Mouse (Mus musculus): ENCODE measurements around the gene Tgfbr3.
A peak's percentile ranks its signal among the peaks of the same experiment; 100 is the strongest.

Tgfbr3 gene

DNA sequence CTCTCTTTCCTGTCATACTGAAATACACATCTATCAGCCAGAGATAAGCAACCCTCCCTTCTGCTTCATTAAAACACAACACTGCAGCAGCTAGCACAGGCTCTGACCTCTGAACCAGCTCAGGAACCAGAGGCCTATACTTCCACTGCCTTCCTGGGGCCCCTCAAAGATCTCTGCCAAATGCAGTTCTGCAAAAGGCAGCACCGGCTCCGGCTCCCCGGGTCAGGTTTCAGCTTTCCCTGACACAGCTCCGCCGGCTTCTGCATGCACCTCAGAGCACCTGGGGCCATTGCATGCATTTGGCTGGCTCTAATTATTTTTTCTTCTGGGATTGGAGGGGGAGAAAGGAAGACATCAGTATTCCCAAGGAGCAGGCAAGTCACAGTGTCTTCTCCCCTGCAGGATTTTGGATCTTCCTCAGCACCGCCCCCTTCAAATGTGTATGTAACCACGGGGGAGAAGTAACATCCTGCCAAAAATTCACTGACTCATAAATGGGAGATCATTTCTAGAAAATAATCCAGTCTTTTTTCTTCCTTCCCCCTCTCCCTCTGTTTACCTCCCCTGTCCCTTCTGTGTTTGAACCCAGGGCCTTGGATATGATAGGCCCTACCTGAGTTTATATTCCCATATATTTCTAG lies 178.4 kb downstream of the Tgfbr3 start:
- peak in 1 of 2 experiments; percentile 45 for DNase-seq (ENCODE audit: low spot score in 2 of 2)

DNA sequence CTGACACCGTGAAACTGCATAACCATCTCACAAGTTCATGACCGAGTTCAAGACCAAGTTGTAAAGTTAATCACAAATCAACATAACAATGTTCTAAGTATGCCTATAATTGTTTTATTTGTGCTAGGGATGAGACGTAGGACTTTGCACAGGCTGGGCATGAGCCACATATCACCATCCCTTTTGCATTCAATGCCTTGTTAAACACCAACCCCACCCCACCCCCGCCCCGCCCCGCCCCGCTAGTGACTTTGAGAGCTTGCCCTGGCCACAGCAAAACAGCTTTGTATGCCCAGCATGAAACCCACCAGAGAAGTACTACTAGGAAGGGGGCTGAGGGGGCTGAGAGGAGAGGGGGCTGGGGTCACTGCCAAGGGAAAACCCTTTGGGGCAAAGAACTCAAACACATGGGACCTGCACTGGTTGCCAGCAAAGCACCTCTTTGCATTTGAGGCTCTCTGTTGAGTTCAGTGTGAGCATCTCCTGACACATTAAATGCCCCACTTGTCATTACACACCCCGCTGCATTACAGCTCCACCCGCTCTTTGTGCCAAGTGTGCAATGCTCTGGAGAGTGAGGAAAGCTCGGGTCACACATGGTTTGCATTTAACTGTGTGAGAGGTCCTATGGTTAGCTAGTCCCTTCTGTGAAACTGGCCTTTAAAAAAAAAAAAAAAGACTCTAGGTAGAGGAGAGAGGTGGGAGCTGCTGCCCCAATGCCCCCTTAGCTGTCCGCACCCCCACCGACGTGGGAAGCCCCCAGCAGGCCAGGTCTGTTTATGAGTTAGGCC lies 179.1 kb downstream of the Tgfbr3 start:
- no peak for DNase-seq (ENCODE audit: low spot score in 2 of 2)

DNA sequence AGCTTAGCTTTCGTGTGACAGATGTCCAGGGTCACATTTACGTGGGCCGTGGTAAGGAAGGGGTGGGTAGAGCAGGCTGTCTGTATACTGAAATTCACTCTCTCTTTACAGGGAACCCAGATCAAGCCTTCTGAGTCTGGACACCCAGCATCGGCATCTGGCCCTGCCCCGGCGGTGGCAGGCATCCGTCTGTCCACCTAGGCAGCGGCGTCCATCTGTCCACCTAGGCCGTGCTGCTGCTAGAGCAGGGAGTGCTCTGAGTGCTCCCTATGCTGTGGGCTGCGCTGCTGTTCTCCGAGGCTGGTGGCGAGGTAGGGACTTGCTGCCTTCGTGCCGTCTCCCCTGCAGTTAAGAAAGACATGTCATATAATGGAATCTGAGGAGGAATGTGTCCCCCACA lies 180.0 kb downstream of the Tgfbr3 start:
- DNase-seq (ENCODE audit: low spot score in 2 of 2) = no peak

DNA sequence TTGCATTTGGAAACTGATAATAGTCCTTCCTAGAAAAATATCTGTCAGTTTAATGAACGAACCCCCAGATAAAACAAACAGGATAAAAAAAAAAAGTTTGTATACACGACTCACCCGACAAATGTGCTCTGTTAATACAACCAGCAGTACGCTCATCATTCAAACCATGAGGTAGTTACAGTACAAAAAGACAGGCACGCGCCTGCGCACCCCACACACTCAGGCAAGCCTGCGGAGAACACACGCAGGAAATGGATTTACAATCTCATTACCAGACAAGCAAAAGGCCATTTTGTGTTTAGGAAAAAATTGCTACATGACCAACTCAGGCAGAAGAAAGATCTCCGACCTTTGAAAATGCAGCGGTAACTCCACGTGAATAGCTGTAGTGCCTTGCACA lies 182.6 kb downstream of the Tgfbr3 start:
- DNase-seq (ENCODE audit: low spot score in 2 of 2) = no peak

DNA sequence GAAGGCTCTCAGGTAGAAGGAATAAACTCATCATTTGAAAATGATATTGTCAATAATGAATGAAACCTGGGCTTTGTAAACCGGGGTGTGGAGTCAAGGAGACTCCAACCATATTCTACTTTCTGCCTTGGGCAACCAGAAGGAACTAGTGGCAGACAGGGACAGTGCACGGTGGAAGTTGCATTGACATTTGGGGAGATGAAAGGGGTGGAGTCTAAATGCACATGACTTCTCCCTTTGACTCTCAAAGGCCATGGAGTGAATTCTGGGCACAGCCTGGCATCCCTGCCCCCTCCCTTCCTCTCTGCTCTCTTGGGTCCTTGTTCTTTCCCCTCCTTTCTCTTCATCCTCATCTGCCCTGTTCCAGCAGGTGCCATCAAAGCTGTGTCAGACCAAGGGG lies 183.3 kb downstream of the Tgfbr3 start:
- DNase-seq (ENCODE audit: low spot score in 2 of 2) = no peak

DNA sequence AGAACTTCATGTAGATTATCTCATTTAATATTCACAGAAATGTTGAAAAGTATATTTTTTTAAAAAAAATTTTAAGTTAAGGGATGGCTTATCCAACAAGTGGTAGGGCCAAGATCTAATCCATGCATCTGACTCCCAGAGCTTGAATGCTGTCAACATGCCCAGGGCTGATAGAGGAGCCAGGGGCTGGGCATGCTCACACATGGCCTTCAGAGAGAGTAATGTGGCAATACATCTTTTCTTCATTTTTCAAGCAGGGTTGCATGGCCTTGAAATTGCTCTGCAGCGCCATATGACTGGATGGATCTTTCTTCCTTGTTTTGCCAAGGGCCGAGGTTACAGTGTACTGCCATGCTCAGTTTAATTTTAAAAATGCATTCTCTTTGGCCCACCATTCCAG lies 185.8 kb downstream of the Tgfbr3 start:
- no peak for DNase-seq (ENCODE audit: low spot score in 2 of 2)

DNA sequence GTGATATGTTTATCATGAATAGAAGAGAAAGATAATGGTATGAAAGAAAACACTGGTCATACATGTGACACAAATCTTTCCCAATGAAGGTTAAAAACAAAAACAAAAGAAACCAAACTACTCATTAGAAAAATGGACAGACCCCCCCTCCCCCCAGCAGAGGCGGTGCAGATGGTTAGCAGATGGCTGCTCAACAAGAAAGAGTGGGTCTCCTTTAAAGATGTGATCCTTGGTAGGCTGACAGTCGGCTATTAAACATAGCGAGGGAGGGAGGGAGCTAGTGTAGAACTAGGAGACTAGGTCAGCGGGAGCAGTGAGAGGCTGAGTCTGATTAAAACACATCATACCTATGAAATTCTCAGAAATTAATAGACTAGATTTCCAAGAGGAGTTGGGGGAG lies 186.5 kb downstream of the Tgfbr3 start:
- no peak for DNase-seq (ENCODE audit: low spot score in 2 of 2)

DNA sequence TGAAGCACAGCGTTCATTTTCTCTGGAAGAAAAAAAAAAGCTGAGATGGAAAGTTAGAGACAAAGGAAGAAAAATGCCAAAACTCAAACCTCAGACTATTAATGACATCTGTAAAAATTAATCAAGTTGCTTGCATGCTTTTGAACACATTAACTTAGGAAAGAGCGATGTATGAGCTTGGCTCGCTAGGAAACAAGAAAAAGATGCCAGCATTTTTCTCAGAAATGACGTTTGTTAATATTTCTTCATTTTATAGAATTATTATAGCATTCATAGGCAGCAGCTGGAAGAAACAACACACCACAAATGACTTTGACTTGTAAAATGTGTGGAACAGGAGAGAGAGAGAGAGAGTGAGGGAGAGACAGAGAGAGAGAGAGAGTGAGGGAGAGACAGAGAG lies 187.7 kb downstream of the Tgfbr3 start:
- no peak for DNase-seq (ENCODE audit: low spot score in 2 of 2)

DNA sequence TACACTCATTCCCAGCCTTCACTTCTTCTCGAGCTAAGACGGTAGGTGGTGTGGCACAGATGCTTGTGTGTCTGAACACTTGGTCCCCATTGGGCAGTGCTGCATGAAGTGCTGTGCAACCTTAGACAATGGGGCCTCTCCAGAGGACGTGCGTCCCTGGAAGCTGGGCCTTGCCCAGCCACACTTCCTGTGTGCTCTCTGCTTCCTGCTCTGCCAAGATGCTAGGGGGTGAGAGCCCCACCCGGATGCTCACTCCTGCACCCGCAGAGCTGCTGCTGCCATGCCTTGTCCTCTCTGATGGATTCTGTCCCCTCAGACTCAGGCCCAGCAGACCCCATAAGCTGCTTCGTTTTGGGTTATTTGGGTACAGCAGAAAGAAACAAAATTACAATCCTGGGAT lies 188.3 kb downstream of the Tgfbr3 start:
- no peak for DNase-seq (ENCODE audit: low spot score in 2 of 2)

DNA sequence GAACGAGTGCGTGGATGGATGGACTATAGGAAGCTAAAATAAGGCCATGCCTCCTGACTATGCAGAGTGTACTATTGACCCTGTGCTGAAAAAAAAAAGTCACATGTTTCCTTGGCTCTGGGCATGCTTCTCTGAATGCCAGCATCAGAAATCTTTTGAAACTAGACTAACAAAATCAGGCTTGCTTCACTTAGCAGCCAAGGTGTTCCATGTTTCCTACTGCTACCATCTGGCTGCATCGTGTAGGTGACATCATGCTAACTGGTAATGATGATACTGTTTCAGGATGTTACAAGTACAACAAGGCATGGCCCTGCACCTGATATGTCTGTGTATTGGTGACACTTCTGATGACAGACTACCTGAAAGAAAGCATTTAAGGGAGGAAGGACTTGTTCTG lies 189.8 kb downstream of the Tgfbr3 start:
- no peak for DNase-seq (ENCODE audit: low spot score in 2 of 2)

DNA sequence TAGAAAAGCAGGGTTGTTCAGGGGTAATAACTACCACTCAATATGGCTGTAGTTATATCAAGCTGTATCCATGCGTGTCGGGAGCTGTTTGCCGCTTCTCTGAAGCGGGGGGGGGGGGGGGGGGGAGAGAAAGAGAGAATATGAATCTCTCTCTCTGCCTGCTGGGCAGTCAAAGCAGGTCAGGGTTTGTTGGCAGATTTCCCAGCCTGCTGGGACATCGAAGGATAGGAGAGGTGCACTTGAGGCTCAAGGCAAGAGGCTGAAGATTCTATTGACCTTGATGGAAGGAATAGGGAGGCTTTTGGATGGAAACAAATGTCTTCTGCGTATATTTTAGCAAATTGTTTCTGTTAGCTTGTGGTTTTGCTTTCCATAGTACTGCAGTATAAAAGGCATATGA lies 190.4 kb downstream of the Tgfbr3 start:
- no peak for DNase-seq (ENCODE audit: low spot score in 2 of 2)

DNA sequence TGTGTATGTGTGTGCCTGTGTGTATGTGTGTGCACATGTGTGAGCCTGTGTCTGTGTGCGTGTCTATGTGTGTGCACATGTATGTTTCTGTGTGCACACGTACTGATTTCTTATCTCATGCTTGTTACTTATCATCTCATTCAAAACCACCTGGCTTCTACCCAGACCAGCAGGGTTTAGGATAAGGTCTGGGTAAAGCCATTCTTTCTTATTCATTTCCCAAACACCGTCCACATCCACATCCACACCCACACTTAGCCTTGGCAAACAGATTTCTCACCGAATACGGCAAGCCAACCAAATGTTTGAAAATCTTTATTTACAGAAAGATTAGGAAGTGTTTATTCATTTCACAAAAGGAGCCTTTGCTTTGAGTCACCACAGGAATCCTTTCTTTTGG lies 191.4 kb downstream of the Tgfbr3 start:
- no peak for DNase-seq (ENCODE audit: low spot score in 2 of 2)

DNA sequence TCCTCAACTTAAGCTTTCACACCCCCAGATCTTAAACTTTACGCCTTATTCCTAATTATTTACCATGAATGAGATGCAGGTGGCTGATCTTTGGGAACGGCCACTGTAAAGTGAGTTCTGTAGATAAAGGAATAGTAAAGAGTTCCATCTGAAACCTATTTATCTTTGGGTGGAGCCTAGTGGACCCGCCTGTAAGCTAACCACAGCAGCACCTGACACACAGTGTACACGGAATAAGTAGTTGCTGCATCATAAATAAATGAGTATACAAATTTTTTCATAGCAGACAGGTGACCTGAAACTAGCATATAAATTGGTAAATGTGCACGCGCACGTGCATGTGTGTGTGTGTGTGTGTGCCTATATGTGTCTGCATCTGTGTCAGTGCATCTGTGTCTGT lies 192.1 kb downstream of the Tgfbr3 start:
- no peak for DNase-seq (ENCODE audit: low spot score in 2 of 2)

DNA sequence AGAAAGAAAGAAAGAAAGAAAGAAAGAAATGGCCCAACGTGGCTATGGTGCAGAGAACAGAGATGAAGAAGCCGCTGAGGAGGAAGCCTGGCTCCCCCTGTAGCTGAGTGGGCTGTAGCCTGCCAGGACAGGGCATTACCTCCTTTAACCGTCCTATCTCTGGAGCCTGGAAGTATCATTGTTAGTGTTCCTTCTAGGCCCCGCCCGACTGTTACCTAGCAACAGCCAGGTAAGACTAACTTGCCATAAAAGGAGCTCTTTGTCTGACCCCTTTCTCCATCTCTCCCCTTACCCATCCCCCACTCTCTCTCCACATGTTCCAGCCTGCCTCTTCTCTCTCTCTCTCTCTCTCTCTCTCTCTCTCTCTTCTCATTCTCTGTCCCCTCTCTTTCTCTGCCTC lies 195.2 kb downstream of the Tgfbr3 start:
- no peak for DNase-seq (ENCODE audit: low spot score in 2 of 2)

DNA sequence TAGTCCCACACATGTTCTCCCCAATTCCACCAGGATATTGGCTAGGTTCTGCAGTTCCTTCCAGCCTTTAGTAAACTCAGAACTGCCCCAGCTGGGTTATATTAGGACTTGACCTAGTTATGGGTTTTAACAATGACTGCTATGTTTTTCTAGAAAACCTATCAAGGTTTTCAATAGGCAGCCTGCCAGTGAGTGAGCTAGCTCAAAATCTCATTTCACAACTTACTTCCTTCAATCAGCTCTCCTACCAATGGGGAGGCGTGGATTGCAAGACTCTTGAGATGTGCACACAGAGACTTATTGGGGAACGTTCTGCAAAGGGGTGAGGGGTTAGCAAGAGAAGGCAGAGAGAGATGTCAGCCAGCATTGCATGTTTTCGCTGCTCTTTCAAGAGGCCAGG lies 196.2 kb downstream of the Tgfbr3 start:
- no peak for DNase-seq (ENCODE audit: low spot score in 2 of 2)

DNA sequence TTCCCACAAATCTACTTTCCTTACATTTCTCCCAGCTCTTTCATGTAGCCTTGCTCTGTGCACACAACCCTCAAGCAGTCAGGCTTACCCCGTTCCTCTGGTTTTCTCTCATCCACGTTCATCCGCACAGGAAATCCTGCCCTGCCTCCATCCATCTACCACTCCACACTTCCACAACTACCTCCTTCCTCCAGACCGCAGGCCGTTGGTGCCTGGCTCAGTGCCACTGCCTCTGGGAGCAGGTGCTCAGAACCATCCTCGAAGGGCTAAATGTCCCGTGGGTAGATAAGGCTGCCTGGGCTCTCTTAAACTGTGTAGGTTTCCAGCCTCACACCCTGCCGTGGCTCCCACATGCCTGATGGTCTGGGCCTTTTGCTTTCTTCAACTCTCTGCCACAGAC lies 197.3 kb downstream of the Tgfbr3 start:
- no peak for DNase-seq (ENCODE audit: low spot score in 2 of 2)

DNA sequence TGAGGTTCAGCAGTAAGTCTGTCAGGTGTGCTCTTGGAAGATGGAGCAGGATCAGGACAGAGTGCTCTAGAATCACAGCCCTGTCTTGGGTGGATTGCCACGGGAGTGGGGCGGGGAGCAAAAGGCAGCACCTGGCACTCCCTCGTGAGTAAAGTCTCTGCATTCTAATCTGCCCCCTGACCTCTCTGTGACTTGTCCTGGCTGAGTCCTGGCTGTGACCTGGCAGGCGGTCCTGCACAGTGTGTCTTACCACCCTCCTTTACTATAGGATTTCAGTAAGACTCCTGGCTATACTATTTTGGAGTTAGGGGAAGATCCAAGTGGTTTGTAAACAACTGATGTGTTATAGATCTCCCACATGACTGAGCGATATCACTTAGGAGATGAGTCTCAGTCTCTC lies 199.5 kb downstream of the Tgfbr3 start:
- DNase-seq (ENCODE audit: low spot score in 2 of 2) = no peak

DNA sequence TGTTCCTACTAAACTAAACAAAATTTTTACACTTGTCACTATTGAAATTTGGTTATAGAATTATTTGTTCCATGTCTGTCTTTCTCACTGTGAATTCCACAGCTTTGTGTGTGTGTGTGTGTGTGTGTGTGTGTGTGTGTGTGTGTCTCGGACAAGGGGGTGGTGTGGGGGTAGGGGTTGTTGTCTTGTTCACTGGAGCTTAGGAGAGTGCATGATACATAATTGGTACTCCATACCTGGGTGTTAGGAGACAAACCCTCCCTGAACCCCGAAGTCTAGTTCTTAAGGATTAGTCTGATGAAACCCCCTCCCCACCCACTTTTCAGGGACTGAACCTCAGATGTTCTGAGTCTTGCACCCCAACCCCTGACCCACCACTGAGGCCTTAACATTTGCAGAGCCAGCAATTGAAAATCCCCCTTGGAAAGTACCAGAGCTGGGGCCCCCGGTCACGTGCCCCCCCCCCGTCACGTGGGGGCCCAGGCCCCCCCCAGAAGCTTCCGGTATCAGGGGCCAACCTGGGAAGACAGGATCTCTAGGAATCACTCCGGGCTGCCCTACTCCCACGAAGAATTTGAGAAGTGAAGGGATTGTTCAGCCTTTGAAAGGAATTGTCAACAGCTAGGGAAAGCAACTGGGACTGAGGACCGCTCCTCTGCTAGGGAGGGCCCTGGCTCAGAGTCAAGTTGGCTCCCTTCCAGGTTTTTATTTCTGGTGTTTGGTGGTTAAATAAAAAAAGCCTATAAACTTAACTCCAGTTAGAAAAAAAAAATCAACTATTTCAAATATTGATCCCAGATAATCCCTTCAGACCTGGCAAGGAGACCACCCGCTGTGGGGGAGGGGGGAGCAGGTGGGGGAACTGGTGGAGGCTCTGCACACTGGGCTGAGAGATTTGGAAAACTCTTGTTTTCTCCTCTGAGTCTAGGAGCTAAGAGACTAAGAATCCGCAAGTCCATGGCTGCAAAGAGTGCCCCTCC lies 201.3 kb downstream of the Tgfbr3 start:
- DNase-seq (ENCODE audit: low spot score in 2 of 2) = peak; percentile 78 to 90

DNA sequence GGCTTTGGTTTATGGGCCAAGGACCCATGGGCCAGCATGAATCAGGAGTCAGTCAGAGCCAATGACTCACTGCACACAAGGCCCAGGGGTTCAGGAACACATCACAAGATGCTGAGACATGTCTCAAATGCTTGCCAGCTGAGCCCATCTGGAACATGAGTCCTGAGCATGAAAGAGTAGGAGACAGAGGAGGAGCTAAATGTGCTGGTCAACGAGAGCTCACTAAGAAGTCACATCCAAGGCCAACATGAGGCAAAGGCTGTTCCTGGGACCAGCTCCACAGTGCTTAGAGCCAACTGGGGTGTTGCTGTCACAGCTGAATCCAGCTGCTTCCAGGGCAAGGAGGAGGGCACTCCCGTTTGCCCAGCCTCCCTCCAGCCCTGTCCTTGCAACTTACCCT lies 202.1 kb downstream of the Tgfbr3 start:
- peak in 1 of 2 experiments; percentile 74 for DNase-seq (ENCODE audit: low spot score in 2 of 2)

DNA sequence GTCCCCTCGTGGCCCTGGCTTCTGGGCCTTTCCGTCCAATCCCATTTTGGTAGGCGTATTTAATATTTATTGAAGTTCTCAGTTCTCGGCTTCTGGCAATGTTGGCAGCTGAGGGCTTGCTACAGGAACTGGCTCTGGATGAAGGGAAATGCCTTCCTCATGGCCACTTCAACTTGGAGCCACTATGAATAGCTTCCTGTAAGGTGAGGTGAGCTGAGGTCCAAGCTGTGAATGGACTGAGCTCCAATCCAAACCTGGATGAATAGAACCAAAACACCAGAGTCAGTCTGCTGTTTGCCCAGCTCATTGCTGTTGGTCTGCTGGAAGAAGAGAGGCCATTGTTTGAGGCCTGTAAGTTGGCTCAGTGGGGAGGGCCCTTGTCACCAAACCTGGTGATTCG lies 203.3 kb downstream of the Tgfbr3 start:
- no peak for DNase-seq (ENCODE audit: low spot score in 2 of 2)

DNA sequence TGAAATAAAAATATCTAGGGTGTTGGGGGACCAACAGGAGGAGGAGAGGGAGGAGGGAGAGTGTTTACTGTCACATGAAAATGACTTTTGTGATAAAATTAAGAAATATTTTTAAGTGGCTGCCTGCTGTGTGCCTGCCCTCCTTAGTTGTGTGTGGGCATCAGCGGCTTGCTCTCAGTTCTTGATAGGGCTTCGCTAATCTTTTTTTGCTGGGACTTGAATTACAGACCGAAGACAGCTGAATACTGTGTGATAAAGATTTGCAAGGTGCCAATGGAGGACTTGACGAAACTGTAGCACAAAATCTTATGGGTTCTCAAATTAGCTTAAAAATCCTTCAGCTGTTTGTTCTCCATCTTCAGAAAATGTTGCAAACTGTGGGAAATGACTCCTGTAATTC lies 205.0 kb downstream of the Tgfbr3 start:
- DNase-seq (ENCODE audit: low spot score in 2 of 2) = no peak

DNA sequence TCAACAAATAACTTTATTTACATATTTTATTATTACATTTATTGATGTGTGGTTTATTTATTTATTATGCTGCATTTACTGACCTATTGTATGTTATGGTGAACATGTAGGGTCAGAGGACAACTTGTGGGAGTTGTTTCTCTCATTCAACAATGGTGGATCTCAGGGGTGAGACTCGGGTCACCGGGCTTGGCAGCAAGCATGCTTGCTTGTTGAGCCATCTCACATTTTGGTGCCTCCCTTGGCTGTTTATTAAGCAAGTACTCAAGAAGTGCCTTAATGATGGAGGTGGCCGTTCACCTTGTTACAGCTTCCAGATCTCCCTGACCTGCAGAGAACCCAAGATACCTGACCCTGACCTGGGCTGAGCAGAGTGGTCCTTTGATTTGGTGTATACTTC lies 207.4 kb downstream of the Tgfbr3 start:
- DNase-seq (ENCODE audit: low spot score in 2 of 2) = no peak

Measured in urinary bladder, postnatal 4 days (tissue).